Mouse (Mus musculus) stomach, postnatal 0 days (tissue): Measurements from ENCODE around the gene Cmip. TPM values are rescaled to one million over a fixed set of nuclear protein-coding genes. Genes with fewer than 3 reads are reported as not detected.

ENCODE experiments used
- ATAC-seq: fragments of 200-750 bp; cut with Nextera tagmentation; 2 replicates; pipeline ENCODE4 v1.8.0; 2017; ENCODE audit not compliant: low FRiP score, low TSS enrichment
- DNase-seq: peaks from one replicate; pipeline ENCODE4 v3.0.0-alpha.2; 2016; ENCODE audit warnings: low spot score
- H3K27ac ChIP-seq: fragments of 300-500 bp; sonication (generic); replicated peaks from 2 replicates; pipeline ENCODE4 v1.5.1; 2014; ENCODE audit warnings: mild to moderate bottlenecking, control low read depth
- H3K27me3 ChIP-seq: fragments of 300-500 bp; sonication (generic); 2 replicates; pipeline ENCODE4 v1.6.1; 2014; ENCODE audit warnings: low read length; ENCODE audit not compliant: control insufficient read depth, insufficient read depth
- H3K36me3 ChIP-seq: fragments of 300-500 bp; sonication (generic); 2 replicates; pipeline ENCODE4 v1.6.1; 2014; ENCODE audit warnings: low read length, mixed read lengths; ENCODE audit not compliant: control insufficient read depth, insufficient read depth
- H3K4me1 ChIP-seq: fragments of 300-500 bp; sonication (generic); replicated peaks from 2 replicates; pipeline ENCODE4 v1.6.1; 2014; ENCODE audit warnings: antibody characterized with exemption; ENCODE audit not compliant: control insufficient read depth, insufficient read depth
- H3K4me2 ChIP-seq: fragments of 300-500 bp; sonication (generic); replicated peaks from 2 replicates; pipeline ENCODE4 v1.6.1; 2014; ENCODE audit warnings: low read depth, mild to moderate bottlenecking, control low read depth, moderate library complexity
- H3K4me3 ChIP-seq: fragments of 300-500 bp; sonication (generic); 2 replicates; pipeline ENCODE4 v1.5.1; 2014; ENCODE audit warnings: low read depth, low read length, control low read depth
- H3K9ac ChIP-seq: fragments of 300-500 bp; sonication (generic); 2 replicates; pipeline ENCODE4 v1.6.1; 2014; ENCODE audit warnings: mild to moderate bottlenecking, low read length, control low read depth, mixed read lengths
- H3K9me3 ChIP-seq: fragments of 300-500 bp; sonication (generic); 2 replicates; pipeline ENCODE4 v1.6.1; 2016; ENCODE audit warnings: low read length; ENCODE audit not compliant: control insufficient read depth
- CTCF ChIP-seq: IDR thresholded peaks from 2 replicates; pipeline ENCODE4 v1.5.1; 2016; ENCODE audit warnings: antibody characterized with exemption, low read depth, mild to moderate bottlenecking, moderate library complexity
- EP300 ChIP-seq: optimal IDR thresholded peaks from 2 replicates; pipeline ENCODE3; 2016; ENCODE audit warnings: antibody characterized with exemption
- WGBS: fragments of 180-500 bp; shearing (Covaris S2); extraction: QIAGEN DNeasy Blood & Tissue Kit; methylation state at CpG from one replicate; pipeline ENCODE4 v1.1.7; 2014; 5-methylcytosine and 5-hydroxymethylcytosine counted together
- polyA plus RNA-seq: library from polyadenylated mRNA; unstranded; fragments of >200 nt; fragmentation: Nextera tagmentation; extraction: Ambion mirVana; gene quantifications from 2 replicates; pipeline ENCODE4 v1.2.1, GENCODE M21; 2015

The Cmip gene
- polyA plus RNA-seq, 1 experiment from 2014 or later = 19.9 TPM

GRCm38 (mm10) chr8:117355111-117355831, 98.4 kb downstream of the Cmip start:
- Histone ChIP-seq H3K27me3 (no peaks in the 10 kb centered on the region), H3K9ac (no peak overlapping the region), H3K36me3 (no peaks in the 10 kb centered on the region; the same call in 1 of the 2 replicates), H3K4me3 (no peak overlapping the region), H3K9me3 (no peaks in the 10 kb centered on the region), H3K4me2 (no peak overlapping the region), H3K27ac (no peak overlapping the region), H3K4me1 (no peaks in the 10 kb centered on the region; the same call in 1 of the 2 replicates)
- TF ChIP-seq EP300 (no peak), CTCF (no peak)
- DNase-seq = no peak
- no peak for ATAC-seq
- 75% methylated on average over 12 of the region's 12 CpGs for WGBS

- Histone ChIP-seq H3K36me3 (no peaks in the 10 kb centered on the region; the same call in 1 of the 2 replicates), H3K4me1 (no peaks in the 10 kb centered on the region; the same call in none of the 2 replicates), H3K4me2 (no peak overlapping the region), H3K27me3 (no peaks in the 10 kb centered on the region), H3K4me3 (no peak overlapping the region), H3K9ac (no peak overlapping the region), H3K27ac (no peak overlapping the region), H3K9me3 (no peaks in the 10 kb centered on the region)
- ATAC-seq (no peak), DNase-seq (no peak)
- WGBS = 72% methylated on average over 13 of the region's 13 CpGs
- TF ChIP-seq CTCF (no peak), EP300 (no peak)
Observed at GRCm38 (mm10) chr8:117356109-117356672, 99.3 kb downstream of the Cmip start.

DNA sequence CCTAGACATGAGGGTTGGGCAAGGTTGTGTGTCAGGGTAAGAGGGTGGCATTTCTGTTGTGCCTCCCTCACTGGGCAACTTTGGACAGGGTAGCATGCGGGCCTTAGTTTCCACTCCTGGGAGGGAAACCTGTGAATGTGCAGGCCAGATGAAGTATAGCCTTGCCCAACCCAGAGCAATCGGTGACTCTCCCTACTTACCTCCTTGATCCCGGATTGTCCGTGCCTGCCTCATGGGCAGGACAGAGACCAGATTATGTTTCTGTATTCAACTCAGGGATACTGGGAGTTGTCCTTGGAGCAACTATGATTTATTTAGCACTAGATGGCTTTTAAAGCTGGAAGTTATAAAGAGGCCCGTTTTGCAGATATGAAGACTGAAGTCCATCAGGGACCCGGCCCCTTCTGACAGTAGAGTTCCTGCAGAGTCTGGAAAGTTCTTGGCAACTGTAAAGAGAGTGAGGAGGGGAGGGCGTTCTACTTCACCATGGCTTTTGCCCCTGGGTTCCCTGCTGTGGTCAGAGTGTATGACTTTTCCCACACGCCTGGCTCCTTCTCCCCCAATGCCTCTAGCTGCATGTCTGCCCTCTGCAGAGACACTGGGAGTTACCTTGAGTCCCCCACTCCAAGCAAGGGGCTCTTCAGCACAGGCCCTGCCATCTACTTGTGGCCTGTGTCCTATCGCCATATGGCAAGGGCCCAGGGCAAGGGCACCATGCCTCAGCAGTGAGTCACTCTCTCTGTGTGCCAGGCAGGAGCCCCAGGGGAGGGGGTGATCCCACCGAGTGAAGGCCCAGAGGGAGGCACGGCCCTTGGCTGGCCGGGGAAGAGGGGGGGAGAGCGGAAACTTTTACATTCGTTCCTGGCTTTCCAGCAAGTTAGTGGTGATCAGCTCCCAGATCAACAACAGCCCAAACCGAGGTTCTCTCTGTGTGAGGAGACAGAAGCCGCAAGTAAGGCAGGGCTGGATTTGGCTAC, 100.9 kb downstream of the Cmip start:
- 76% methylated on average over 16 of the region's 16 CpGs for WGBS
- Histone ChIP-seq H3K36me3 (no peaks in the 10 kb centered on the region; the same call in 1 of the 2 replicates), H3K9me3 (no peaks in the 10 kb centered on the region), H3K9ac (no peak overlapping the region), H3K4me3 (no peak overlapping the region), H3K4me1 (peaks cover 3% of the 10 kb centered on the region), H3K27me3 (no peaks in the 10 kb centered on the region), H3K4me2 (no peak overlapping the region), H3K27ac (no peak overlapping the region)
- no peak for DNase-seq
- TF ChIP-seq EP300 = no peak
- TF ChIP-seq CTCF = no peak
- no peak for ATAC-seq

DNA sequence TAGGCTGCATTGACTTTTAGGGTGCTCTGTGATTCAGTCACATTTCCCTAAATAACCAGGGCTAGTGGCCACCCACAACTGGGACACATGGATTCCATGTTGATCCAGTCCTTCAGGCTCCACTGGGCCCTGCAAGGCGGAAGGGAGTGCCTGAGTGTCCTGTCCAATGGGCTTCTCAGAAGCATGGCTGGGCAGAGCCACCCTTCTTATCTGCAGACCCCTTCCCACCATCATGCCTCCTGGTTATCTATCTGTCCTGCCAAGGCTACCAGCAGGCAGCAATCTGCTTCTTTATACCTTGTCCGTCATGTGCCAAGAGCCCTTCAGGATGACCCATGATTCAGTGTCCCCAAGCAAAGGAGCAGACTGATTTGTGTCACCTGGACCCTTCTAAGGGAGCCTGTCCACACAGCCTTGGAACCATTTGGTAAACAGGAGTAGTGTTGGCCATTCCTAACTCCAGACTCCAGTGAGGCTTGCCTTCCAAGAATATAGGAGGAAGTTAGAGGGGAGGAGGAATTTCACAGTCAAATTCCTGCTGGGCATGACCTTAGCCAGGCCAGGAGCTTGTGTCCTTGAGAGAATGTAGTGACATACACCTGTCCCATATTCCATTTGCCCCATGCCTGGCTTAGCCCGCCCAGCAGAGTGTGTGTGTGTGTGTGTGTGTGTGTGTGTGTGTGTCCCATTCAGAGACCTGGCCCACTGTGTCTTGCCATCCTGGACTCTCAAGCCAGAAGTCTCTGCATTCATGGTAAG, 103.5 kb downstream of the Cmip start:
- TF ChIP-seq EP300 = no peak
- no peak for TF ChIP-seq CTCF
- Histone ChIP-seq H3K27me3 (no peaks in the 10 kb centered on the region), H3K9ac (no peak overlapping the region), H3K4me2 (no peak overlapping the region), H3K27ac (no peak overlapping the region), H3K36me3 (no peaks in the 10 kb centered on the region; the same call in 1 of the 2 replicates), H3K9me3 (no peaks in the 10 kb centered on the region), H3K4me3 (no peak overlapping the region), H3K4me1 (peaks cover 3% of the 10 kb centered on the region)
- 89% methylated on average over 3 of the region's 3 CpGs for WGBS
- DNase-seq (no peak), ATAC-seq (no peak)
